Mouse (Mus musculus): ENCODE results near the gene Arhgef25.
"Not testable (repeated sequence)": the region's sequence is repeated elsewhere in the genome, so short reads cannot be mapped to it uniquely, and the experiment has no call there.

DNA sequence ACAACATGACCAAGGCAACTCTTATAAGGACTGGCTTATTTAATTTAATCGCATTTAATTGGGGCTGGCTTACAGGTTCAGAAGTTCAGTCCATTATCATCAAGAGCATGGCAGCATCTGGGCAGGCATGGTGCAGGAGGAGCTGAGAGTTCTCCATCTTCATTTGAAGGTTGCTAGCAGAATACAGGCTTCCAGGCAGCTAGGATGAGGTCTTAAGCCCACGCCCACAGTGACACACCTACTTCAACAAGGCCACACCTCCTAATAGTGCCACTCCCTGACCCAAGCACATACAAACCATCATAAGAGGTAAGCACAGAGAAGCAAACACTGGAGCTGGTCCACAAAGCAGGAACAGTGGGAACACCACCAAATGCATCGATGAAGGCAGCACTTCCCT lies 38.6 kb downstream of the Arhgef25 start:
- not testable (repeated sequence) for TF ChIP-seq POLR2A (IDR thresholded peaks at IDR 0.05; ENCODE audit: borderline replicate concordance, control insufficient read depth, low read depth, low read length); CTCF (IDR thresholded peaks at IDR 0.05; ENCODE audit: control insufficient read depth, insufficient read depth, low read length)

Measured in bone marrow, adult 2 months (tissue).